Mouse (Mus musculus) monocyte, adult 2 months (primary cell): ENCODE results near the gene Krt25.

ENCODE experiments used
- DNase-seq, 2 experiments: peaks; one replicate each; pipeline ENCODE4 v3.0.0; 2022; ENCODE audit warnings: low spot score in 2 of 2, low read depth in 1 of 2

Gene Krt25

GRCm38 (mm10) chr11:99279986-99280385, 42.8 kb downstream of the Krt25 start:
- no peak for DNase-seq

- DNase-seq: no peak
Measured at GRCm38 (mm10) chr11:99276786-99277185, 46.0 kb downstream of the Krt25 start.

DNA sequence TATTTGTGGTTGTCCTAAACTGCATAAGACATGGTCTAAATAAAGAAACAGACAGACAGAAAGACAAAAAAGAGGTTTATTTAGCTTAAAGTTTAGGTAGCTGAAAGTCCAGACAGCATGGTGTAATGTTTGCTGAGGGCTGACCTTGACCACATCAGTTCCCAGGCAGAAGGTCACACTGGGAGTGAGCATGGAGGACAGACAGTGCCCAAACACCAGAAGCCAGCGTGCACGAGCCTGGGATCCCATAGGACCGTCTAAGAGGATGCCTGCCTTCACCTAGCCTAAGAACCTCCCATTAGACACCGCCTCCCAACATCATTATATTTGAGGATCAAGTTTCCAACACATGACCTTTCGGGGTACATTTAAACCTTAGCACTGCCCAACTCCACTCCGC, 47.1 kb downstream of the Krt25 start:
- DNase-seq: no peak

- no peak for DNase-seq
Measured at GRCm38 (mm10) chr11:99272721-99273120, 50.0 kb downstream of the Krt25 start.

DNA sequence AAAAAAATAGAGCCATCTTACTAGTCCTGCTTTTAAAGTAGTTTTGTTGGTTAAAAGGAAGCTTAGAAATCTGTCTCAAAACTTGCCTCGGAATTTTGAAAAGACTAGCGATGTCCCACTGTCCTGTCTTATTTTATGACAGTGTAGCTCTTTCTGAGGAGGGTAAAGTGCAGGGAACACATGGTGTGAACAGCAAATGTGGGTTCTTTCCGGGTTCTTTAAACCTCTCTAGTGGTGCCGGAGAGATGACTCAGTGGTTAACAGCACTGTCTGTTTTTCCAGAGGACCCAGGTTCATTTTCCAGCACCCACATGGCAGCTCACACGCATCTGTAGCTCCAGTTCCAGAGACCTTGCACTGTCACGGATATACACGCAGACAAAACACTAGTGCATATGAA, 53.6 kb downstream of the Krt25 start:
- DNase-seq: no peak

- DNase-seq: no peak
Measured at GRCm38 (mm10) chr11:99265796-99266195, 57.0 kb downstream of the Krt25 start.
